Mouse (Mus musculus): ENCODE measurements at regions not wholly inside any gene's neighbourhood (a gene's known extent, or its start where the extent isn't known, plus 50 kb on each side); places are given as distances from the start of the nearest gene placed in this dataset.

DNA sequence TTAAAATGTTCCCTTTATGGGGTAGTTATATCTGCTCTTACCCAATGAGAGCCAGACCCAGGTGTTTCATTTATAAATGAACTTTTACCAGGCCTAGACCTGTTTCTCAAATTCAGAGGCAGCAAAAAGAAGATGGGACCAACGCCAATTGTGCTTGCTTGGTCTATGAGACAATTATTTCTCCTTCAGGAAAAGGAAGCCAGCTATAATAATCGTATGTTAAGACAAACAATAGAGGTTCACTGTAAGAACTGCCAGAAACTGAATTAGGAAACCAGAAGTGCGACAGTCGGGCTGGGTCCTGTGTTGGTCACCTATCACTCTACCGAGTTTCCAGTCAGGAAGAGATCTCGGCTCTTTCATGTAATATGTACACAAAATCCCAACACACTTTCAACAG, 335.8 kb upstream of the Dach1 start:
- DNase-seq, result no peak

DNA sequence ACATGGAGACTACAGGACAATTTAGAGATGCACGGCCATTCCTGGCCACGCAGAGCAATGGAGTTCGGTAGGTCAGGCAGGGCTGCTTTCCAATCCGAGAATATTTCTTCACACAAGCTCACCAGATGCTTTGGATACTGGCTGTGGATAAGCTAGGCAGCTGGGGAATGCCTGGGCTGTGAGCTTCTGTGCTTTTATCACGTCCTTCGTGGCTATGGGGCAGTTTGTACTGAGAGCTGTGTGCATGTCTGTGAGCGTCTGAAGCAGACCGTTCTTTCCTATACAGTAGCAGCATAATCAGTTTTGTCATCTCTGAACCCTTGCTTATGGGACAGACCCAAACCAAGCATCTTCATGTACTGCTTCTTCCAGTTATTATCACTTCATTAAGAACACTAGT, 307.9 kb upstream of the Dach1 start:
- DNase-seq, result no peak

DNA sequence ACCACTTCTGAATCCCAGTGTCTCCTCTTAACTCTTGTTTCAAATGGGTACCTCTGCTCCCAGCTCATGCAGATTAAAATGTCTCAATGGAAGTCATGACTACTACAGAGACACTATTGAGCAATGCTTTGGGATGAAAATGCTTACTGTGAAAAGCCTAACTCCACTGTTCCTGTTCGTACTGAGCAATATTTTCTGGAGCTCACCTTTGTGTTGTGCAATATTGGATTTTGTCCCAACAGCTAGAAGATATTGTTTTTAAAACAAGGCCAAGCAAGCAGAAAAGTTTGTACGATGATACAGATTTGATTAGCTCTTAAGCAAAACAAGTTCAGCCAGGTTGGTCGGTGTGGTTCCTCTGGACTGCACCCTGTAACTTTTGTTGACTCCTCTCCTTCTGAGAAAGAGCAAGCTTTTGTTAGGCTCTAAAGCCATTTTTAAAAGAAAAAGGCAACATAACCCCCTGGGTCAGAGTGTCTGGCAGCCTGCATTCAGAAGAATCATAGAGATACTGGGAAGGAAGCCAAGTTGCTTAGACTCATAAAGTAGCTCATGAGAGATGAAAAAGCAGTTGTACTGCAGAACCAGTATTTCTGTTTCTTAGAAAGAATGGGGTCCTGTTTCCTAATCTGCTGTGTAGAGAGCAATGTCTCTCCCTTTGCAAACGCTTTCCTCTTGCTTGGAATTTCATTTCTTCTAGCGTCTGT, 302.4 kb upstream of the Dach1 start:
- no peak for DNase-seq

DNA sequence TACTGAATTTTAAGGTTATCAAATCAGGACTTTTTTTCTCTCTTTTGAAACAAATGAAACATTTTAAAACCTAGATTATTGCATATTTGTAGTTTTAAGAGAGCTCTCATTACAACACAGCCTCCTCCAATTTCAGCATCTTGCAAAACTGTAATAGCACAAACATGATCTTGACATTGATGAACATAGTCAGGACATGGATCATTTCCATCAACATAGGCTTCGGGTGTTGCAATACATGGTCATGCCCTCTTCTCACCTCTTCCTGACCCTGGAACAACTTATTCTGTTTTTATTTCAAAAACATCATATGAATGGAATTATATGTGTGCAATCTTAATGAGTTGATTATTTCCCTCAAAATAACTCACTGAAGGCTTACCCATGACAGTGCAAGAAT, 284.9 kb upstream of the Dach1 start:
- DNase-seq, result no peak

DNA sequence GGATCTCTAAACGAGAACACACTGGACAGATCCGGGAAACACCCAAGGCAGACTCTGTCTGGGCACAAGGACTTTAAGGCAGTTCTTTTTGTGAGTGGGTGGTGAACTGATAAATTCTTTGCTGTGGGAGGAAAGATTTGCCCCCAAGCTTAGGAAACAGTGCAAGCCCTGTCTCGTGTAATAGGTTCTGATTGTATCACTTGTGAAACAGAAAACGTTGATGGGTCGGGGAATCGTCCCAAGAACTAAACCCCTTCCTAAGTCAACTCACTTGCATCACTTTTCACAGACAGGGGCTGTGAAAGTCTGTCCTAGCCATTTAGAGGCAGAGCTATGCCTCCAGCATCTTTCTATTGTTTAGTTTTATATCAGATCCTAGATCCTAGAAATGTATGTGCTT, 282.6 kb upstream of the Dach1 start:
- DNase-seq, result no peak

DNA sequence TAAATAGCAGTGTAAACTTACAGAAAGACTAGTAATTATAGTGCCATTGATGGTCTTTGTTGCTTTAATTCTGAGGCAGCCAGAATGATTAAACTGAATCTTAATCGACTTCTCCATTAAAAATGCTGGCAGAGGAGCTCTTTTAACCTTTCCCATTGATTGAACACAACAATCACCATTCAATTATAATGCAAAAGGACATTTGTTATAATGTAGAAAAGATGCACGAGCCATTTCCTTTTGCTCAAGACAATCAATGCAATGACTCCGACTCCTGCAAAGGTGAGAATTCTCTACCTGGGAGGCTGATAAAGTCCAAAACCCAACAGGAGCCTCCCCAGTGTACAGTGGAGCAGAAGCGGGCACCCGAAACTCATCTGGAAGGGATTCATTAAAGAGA, 280.0 kb upstream of the Dach1 start:
- DNase-seq, result no peak

DNA sequence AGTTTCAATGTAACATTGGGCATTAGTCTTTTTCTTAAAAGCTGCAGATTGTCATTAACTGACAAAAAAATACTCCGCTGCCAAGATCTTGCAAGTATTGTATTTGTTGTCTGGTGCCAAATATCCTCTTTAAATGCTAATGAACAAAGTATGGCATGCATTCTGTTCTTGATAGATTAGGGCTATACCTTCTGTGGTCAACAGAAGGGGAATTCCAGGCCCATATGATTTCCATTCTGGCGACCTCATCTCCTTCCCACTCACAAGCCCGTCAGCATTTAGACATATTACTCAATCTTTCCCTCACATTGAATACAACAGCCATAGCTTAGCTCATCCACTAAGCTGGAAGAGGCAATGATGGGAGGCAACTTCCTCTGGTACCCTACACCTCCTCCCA, 272.8 kb upstream of the Dach1 start:
- no peak for DNase-seq

DNA sequence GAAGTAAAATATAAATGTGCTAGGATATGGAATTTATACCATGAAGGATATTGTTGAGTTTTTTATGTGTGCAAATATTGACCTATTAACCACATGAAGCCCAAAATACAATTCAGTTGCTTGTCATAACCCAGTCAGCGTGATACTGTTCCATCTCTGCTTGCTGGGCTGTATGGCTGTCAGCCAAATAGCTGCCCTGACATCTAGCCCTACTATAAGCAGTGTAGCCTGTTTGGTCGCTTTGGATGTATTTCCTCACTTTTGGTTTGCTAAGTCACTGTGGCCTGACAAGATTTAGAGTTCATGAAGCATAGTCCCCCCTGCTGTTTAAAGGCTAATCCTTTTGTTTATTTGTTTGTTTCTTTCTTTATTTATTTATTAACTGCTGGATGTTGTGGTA, 272.4 kb upstream of the Dach1 start:
- DNase-seq, result no peak

DNA sequence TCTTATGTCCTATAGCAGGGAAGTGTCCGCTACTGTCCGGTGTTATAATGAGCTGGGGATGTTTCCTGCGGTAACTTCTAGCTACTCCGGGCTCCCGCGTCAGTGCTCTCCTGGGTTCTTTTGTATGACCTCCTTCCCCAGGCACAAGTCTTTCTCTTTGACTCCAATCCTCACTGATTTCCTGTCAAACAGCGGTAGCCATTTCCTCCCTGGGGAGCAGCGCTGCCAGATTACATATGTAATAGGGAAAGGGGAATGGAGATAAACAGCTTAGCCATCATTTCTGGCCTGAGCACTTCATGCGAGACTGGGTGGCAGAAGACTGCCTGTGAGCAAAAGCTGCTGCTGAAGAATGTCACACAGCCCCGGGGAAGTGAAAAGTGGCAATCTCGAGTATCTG, 262.4 kb upstream of the Dach1 start:
- DNase-seq, result peak; percentile 33

DNA sequence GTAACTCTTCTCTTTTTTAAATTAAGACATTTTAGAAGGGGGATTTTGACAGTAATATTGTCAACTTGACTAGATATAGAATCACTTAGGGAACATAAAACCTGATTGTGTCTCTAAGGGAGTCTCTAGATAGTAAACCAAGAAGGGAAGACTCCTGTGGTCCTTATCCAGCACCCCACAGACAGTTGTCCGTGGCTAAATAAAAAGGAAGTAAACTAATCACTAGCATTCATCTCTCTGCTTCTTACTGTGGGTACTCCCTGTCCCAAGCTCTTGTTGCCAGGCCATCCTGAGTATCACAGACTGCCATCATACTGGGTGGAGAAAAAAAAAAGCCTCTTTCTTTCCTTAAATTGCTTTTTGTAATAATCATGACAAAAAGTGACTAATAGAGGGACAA, 248.2 kb upstream of the Dach1 start:
- no peak for DNase-seq

DNA sequence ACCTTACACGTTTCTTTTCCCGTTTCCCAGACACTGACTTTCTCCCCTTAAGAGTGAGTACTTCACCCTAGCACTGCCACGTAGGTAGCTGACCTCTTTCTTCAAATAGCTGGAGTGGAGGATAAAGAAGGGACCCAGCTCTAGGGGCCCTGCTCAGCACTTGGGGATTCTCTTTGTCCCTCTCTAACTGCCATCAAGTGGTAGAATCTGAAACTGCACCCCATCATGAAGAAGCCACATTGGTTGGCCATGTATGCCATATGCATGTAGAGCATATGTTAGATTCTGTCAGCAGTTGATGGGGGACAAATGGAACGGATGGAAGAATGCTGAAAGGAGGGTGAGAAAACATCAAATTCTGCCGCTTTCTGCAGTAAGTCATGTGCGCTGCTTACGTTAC, 244.6 kb upstream of the Dach1 start:
- no peak for DNase-seq

DNA sequence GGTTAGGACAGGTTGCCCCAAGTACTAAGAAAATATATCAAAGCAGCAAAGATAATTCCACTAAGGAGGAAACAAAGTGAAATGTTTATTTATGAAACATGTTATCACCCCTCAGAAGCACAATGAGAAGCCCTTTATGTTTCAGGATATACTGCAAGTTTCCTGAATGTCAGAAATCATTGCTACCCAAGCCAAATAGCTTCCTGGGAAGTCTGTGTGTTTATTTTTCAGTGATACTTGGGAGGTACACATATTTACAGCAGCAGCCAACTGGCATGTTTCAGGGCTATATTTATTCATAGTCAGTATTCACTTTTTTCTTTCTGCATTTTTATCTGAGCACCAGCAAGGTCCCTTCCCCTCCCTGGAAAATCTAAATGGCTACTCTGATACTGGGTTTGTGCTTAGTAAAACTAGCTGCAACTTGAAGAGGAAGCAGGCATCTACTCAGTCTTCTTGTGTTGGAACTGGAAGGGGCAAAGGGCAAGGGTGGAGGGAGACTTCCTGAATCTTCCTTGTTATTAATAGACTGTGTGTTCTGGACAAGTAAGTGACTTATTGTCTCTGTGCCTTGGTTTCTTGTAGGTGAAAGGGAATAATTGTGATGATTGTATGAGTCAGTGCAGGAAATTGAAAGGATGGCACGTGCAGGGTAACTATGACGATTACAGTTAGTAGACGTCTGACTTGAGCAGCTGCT, 236.5 kb upstream of the Dach1 start:
- DNase-seq, result no peak

DNA sequence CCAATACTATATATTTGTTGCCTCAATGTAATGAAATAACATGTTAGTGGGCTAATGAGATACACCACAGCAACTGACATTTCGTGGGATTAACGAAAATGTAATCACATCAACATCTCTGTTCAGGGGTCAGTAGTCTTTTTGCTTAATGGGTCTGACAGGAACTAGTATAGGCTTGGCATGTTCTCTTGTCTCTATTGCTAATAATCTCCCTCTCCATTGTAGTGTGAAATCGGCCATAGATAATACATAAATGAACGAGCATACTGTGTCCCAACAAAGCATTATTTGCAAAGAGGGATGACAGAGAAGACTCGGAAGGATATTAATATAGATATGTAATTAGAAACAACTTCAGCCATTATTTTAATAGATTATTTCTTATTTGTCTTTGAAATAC, 234.5 kb upstream of the Dach1 start:
- no peak for DNase-seq

DNA sequence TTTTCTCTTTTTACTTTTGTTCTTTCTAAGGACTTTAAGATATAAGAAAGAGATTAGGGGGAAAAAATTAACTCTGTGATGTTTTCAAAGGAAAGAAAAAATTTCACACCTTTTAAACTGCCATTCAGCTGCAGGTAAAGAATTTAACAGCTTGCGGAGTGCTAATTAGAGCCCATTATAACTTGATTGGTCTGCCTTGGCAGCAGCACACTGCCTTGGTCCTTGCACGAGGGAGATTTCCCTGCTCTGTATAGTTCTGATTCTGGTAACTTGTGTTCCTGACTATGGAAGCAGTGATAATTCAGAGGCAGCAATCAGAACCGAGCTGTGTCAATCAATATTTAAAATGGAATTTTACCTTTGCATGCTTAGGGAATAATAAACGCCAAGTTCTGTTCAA, 218.3 kb upstream of the Dach1 start:
- DNase-seq, result no peak
